Comparison of ENCODE assay signal across 14 mouse cellular contexts in genomic region chr1:61867286-61868082, GRCm38 (mm10).
"Had no signal": no experiment of that assay in that cellular context is flagged by ENCODE, and none has a peak within 500 bp of the region (broad histone marks: within the 10 kb centered on the region; RNA-seq: fewer than 3 reads in every experiment).

No protein-coding gene starts in this region.

- H3K27me3 ChIP-seq: kidney, embryonic 15.5 days; liver, embryonic 15.5 days; megakaryocyte, embryonic 14.5 days; midbrain, embryonic 13.5 days; neural tube, embryonic 15.5 days had no signal

- H3K4me3 ChIP-seq: kidney, embryonic 15.5 days; left cerebral cortex, adult 2 months; limb, embryonic 10.5 days; liver, embryonic 15.5 days; megakaryocyte, embryonic 14.5 days; midbrain, embryonic 13.5 days; myocyte; neural tube, embryonic 15.5 days had no signal

- H3K4me1 ChIP-seq: kidney, embryonic 15.5 days; limb, embryonic 10.5 days; liver, embryonic 15.5 days; midbrain, embryonic 13.5 days; neural tube, embryonic 15.5 days had no signal

- H3K9me3 ChIP-seq: kidney, embryonic 15.5 days; limb, embryonic 10.5 days; liver, embryonic 15.5 days; megakaryocyte, embryonic 14.5 days; midbrain, embryonic 13.5 days; neural tube, embryonic 15.5 days had no signal

- ATAC-seq: inflammation-experienced regulatory T-cells, adult 6 months; midbrain, embryonic 13.5 days had no signal

- H3K27ac ChIP-seq: kidney, embryonic 15.5 days; left cerebral cortex, adult 2 months; limb, embryonic 10.5 days; liver, embryonic 15.5 days; macrophage; midbrain, embryonic 13.5 days; neural tube, embryonic 15.5 days had no signal

- DNase-seq: lung, embryonic 14.5 days; lung, postnatal 10 days; thymus, postnatal 36 days had no signal

- H3K4me2 ChIP-seq: kidney, embryonic 15.5 days; liver, embryonic 11.5 days; liver, embryonic 15.5 days; lung, embryonic 14.5 days; midbrain, embryonic 13.5 days; neural tube, embryonic 15.5 days had no signal

- H3K36me3 ChIP-seq: kidney, embryonic 15.5 days; limb, embryonic 10.5 days; liver, embryonic 15.5 days; midbrain, embryonic 13.5 days; neural tube, embryonic 15.5 days had no signal

- H3K9ac ChIP-seq: kidney, embryonic 15.5 days; liver, embryonic 15.5 days; lung, embryonic 14.5 days; midbrain, embryonic 13.5 days; neural tube, embryonic 15.5 days had no signal
